Mouse (Mus musculus) ovary, postnatal 36 days (tissue): ENCODE results near the gene Brf1.
A peak's percentile ranks its signal among the peaks of the same experiment; 100 is the strongest.

ENCODE experiments used
- DNase-seq: peaks from one replicate; pipeline ENCODE4 v3.0.0; 2022; ENCODE audit warnings: low spot score, mixed read lengths

Gene Brf1

DNA sequence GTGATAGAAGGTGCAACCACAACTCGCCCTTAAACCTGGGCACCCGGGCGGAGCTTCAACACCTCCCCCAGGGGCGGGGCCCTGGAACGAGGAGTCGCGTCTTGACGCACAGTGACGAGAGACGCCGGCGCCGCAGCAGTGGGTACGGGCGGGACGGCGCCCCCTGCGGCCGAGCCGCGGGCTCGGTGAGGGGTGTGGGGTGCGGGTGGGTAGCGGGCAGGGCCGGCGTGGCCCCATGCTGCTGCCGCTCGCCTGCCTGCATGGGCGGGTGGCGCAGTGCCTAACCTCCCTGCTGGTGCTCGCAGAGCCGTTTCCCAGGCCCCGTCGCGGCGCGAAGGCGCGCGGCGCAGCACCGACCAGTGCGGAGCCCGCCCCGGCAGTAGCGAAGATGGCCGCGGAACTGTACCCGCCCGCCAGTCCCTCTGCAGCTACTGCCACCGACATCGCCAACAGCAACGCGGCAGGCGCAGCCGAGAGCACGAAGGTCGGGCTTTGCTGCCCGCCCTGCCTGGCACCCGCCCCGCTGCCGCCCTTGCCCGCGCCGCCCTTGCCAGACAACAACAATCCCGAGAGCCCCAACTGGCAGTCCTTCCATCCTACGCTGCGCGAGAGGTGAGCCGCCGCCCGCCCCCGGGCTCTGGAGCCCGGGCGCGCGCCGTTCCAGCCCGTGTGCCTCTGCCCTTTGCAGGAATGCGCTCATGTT is 24.0 kb downstream of the Brf1 start, which contains the start of gene Btbd6:
Btbd6 (plus strand) TSS at position 112 of the 703 bp plus-strand sequence.
- DNase-seq = peak; percentile 88

DNA sequence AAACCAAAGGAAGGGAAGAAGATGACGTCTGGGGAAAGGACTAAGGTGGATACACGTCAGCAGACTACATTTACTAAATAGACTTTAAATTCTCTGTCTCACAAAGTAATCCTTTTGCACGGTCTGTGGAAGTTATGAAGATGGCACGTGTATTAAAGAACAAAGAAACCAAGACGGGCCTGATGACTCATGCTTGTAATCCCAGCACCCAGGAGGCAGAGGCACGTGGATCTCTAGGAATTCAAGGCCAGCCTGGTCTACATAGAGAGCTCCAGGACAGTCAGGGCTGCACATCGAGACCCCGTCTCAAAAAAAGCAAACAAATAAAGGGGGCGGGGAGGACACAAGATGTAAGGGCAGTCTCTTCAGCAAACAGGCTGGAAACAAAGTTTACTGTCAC is 25.8 kb downstream of the Brf1 start:
- DNase-seq = no peak

DNA sequence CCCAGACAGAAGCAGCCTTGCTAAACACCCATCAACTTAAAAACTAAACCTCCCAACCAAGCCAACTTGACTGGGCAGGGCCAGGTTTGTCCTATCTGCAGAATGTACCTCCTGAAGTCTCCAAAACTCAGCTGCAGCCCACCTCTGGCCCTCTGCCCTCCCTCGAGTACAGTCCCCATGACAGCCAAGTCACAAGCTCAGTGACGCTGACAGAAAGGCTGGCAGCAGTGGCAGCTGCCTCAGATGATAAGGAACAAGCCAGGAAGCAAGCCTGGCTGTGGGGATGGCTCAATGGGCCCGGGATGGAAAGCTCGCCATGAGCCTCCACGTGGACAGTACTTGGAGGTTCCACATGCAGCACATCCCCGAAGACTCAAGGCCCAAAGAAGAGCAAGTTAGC is 30.9 kb downstream of the Brf1 start:
- DNase-seq = no peak

DNA sequence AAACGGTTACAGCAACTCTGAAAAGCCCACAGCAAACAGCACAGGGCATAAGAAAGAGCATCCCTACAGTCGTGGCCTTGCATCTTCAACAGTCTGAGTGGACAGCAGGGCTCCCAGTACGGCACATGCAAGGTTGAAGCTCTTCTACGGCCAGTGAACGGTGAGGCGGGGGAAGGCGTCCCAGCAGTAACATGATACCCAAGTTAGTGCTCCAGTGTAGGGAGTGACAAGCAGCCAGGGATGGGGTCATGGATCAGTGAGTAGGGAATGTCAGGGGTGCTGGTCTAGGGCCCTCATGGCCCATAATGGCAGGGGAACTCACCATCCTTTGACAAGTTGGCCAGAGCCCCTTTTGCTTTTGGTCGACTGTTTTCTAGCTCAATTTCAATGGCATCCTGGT is 31.6 kb downstream of the Brf1 start:
- DNase-seq = no peak

DNA sequence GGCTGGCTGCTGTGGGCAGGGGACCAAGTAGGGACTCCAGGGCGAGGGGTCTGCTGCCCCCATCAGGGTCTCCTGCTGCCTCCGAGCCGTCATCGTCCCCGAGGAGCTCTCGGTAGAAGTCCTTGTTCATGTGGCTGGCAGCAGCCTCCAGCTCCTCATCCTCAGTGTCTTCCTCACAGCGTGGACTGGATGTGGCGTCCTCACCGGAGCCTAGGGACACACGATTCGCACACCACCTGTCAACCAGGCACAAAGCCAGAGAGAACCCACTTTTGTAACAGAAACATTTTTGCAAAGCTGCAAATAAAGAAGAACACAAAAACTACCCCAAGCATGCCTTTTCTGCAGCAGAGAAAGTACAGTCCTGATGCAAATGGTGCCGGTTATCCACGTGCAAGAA is 34.7 kb downstream of the Brf1 start:
- DNase-seq = no peak

DNA sequence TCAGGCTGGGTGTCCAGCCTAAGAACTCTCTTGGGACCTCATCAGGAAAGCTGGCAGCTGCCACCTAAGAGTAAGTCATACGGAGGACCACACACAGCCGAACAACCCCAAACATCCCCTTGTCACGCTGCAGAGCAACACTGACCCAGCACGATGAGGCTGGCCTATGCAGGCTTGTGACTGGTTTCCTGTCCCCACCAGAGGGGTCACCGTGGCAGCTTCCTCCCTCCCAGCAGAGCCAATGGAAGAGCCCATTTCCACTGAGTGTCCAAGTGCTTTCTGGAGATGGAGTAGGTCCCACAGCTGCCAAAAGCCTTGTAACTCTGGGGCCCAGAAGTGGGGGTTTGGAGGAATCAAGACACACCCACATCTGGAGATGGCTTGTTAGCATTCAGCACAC is 38.6 kb downstream of the Brf1 start:
- no peak for DNase-seq

DNA sequence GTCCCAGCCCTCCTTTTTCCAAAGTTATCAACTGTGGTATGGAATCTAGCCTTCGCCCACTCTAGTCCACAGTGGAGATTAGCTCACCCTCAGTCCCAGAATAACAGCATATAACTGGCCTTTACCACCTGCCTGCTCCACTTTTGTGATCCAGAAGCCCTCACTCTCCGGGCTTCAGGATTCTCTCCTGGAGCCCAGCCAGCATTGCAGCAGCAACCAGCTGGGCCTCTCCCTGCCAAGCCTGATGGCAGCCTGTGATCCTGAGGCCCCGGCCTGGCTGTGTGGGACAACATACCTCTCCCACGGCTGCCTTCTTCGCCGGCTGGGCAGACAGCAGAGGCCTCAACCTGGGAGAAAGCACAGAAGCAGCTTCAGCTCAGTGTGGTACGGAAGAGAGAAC is 39.1 kb downstream of the Brf1 start:
- no peak for DNase-seq

DNA sequence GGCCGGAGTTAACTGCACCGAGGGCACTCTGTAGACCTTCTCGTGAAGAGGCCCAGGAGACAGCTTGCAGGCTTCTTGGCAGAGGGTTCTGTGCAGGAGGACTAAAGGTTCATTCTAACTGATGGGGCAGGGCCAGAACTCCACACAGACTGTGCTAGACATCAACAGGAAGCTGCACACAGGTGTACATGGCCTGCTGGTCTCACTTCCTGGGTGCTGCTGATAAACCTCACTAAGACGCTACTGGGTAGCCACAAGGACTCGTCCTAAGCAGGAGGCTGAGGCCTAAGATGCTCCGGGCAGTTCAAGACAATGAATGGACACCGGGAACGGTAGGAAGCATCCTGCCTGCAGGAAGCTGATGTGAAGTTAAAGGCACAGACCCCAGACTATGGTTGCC is 41.1 kb downstream of the Brf1 start:
- DNase-seq = no peak

DNA sequence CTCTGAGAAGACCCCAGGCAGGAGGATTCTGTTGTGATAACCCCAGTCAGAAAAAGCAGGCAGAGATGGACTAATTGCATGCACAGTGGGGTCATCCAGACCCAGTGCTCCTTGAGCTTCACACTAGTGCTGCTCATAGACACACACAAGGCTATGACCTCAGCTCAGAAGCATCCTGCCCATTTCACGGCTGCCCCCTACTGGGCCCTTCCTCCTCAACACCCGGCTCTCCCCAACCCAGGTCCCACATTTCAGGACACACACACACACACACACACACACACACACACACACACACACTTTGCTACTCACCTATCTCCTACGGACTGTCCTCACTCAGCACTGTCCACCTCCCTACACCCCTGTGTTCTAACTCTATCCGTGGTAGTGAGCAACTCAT is 42.2 kb downstream of the Brf1 start:
- DNase-seq = peak; percentile 56

DNA sequence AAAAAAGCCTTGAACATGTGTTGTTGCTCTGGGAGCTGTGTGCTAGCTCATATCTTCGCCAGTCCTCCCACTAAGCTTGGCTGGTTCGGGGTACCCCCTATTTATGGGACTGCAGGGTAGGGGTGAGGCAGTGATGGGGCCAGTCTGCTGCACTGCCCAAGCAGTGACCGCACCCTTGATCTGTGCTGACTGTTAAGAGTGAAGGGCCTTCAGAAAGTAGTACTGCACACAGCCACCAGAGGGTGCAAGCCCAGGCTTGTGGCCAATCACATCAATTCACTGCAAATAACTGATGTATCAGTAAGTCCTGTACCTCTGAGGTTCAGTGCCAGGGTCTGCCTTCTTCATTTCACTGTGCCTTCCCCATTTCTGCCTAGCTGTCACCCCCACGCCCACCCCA is 44.7 kb downstream of the Brf1 start:
- peak; percentile 65 for DNase-seq

DNA sequence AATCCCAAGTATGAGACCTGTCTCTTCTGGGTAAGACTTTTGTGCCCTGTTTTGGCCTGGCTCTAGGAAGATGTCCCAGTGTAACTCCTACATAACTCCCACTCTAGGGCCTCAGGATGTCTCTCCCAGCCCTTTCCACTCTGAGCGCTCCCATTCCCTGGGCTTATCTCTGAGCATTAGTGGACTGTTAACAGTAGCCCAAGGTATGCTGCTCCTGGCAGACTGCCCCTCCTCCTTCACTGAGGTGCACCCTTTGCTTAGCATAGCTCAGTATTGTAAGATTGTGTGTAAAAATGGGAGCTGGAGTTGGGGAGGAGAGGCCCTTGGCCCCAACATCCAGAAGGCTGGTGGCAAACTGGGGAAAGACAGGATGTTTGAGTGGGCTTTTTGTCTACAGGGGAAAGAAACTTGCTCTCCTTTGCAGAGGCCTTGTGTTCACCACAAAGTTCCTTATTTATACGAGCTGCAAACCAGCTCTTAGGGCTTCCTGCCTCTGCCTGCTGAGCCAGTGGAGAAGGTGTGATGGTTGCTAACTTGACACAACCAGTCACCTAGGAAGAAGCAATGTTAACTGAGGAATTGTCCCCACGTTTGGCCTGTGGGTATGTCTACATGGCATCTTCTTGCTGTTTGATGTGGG is 47.5 kb downstream of the Brf1 start:
- DNase-seq = no peak

DNA sequence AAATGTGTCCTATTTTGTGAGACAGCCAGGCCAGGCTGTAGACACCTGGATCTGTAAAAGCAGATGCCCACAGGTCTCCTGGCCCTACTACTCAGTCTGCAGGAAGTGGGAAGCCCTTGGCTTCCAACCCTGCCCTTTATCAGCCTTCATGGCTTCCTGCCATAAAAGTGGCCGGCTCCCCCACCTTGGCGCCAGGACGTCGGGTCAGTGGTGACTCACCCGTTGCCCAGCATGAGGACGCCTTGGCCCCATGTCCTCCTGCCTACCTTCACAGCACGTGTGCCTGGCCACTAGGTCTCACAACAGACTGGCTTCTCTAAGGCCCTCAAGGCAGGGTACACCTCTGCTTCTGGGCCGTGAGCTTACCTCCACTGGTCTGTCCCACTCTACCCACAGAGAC is 48.1 kb downstream of the Brf1 start:
- DNase-seq = peak; percentile 70

DNA sequence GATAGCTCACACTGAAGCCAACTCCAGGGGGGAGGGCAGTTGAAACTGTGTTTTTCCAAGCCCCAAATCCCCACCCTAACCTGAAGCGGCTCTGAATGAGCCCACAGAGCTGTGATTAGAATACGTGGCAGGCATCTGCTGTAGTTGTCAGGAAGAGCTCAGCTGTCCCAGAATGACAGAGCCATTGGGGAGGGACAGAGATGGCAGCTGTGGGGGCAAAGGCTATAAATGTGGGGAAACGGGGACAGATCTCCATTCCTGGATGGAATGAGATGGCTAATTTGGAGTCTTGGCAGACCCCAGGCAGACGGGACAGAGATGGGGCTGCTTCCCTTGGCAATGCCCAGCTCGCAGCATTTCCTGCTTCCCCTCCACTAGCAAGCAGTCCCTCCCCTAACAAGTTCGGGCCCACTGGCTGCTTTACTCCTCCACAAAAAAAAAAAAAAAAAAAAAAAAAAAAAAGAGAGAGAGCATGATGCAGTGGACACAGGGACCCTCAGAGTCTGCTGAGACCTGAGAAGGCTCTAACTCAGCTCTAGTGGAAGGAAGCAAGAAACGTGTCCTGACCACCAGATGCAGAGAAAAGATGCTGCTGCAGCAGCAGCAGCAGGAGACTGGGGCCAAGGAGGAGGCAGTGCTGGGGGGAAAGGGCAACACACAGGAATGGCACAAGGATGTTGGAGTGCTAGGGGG is 49.2 kb downstream of the Brf1 start:
- no peak for DNase-seq

DNA sequence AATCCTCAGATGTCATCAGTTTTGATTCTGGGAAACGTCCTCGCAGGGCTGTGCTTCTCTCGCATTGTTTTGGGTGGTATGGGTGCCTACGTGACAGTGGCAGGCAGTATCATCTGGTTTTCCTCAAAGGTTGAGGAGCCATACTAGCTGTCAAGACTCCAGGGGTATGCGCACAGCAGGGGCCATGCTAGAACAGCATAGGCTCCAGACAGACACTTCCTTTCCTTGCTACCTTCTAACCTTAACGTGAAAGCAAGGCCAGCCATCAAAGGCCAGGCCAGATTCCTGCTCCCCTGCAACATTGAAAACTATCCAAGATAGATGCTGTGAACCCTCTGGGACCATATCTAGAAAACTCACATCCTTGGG is 49.8 kb downstream of the Brf1 start:
- DNase-seq = no peak

DNA sequence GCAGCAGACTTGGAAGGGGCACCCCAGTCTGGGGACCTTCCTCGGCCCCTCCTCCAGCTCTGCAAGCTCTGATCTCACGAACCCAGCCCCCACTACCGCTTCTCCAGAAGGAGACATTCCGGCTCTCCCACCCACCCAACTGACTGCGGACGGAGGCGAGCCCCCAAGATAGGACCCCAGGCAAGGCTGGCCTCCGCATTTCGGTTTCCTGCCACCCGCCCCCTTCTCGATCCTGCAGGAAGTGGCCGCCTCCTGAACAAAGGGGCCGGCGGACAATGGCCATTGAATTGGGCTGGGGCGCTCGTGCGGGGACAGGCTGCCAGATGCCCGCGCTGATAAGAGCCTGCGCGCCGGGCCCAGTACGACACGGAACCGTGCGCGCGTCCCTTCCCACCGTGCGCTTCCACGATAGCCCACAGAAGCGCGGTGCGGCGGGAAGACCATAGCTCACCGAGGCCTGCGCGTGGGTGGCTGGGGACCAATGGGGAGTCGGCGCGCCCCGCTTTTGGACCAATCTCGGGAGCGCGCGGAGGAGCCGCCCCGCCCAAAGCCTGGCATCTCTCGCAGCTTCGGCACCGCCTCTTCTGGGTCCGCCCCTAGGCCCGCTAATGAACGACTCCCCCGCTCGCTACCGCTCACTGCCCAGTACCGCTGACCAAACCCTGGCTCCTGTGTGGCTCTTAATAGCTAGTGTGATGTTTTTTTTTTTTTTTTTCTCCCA is 50.3 kb downstream of the Brf1 start:
- peak; percentile 88 for DNase-seq

DNA sequence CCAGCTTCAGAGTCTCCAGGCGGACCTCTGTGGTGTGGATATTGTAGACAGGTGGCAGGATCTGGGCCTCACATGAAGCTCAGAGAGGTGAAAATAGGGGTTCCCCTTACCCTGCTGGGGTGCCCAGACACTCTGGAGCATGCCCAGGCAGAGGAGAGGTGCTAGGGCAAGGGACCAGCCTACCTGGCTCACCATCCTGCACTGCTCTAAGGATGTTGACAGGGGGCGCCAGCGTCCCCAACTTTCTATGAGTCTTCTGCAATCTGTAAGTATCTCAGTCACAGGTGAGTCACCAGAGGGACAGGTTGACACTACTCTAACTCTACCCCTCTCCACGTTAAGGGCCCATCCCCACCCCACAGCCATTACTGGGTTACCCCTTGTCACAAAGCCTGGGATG is 53.2 kb downstream of the Brf1 start:
- DNase-seq = no peak

DNA sequence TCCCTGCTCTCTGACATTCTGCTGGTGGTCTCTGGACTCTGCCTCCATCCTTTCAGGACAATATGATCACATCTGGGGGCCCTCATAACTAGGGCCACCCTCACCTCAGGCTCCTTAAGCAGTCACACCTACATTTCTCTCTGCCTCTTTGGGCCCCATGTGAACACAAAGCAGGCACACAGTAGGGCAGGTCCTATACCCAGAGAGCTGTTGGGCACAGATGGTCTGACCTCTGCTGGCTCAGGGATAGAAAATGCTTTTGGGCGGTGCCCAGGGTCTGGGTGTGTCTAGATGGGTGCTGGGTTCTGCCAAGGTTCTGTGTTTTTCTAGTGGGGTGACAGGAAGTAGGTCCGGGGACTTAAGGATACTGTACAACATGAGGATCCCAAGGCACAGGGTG is 56.8 kb downstream of the Brf1 start:
- DNase-seq = no peak

DNA sequence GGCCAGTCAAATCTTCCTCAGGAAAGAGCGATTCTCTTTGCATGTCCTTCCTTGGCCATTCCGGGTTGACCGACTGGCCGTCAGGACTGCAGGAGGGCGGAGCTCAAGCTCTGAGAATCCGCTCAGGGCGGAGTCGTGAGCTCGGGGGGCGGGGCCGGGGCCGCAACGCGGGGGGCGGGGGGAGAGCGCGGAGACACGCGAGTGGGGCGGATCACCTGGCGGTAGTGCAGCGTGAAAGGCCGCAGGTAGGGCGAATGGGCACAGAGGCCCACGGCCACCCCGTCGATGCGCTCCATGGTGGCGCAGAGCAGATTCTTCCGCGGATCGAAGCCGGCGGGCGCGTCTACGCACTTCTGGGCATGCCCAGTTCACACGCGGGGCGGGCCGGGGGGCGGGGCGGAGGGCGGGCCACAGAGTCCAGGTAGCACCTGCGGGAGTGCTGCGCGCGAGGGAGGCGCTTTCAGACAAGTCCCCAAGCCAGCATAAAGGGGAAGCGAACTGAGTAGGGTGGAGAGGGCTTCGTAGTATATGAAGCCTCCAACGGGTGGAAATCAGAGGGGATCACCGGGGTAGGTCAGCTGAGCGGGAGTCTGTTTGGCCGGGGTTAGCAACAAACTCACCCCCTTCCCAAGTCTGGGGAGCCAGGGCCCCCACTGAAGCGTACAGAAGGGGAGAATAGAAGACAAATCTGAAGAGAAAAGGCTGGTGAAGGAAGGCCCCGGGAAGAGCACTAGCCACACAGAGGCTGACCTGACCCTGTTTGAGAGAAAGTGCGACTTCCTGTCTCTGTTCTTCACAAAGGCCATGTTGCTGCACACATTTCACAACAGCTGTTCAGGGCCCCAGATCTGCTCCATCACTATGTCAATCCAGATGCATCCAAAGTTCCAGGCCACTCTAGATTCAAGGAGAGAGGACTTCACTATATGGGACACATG is 58.5 kb downstream of the Brf1 start, which contains the start of gene Nudt14:
Nudt14 (minus strand) TSS at position 349 of the 938 bp plus-strand sequence.
- peak; percentile 80 for DNase-seq

DNA sequence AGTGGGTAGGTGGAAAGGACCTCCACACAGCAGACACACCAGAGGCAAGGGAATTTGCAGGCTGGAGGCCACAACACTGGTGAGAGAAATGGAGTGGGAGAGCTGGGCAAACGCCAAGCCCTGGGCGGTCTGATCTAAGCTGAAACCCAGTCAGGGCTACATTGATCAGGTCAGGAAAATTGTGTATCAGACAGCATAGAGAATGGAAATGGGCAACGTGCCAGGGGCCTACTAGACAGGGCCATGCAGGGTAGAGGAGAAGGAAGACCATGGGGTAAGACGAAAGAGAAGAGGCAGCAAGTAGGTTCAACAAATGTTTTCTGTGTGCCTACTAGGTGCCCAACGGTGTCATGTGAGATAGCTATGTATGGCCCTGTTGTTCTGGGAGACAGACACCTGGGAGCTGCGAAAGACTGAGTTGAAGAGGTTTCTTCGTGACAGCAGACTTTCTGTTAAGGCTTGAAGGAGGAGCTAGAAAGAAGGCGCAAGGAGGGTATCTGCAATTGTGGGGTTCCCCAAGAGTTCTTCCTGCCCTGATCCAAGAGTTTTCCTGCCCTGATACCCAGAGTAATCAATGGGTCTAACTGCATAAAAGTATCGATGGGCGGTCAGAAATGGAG is 59.2 kb downstream of the Brf1 start:
- DNase-seq = peak; percentile 50

DNA sequence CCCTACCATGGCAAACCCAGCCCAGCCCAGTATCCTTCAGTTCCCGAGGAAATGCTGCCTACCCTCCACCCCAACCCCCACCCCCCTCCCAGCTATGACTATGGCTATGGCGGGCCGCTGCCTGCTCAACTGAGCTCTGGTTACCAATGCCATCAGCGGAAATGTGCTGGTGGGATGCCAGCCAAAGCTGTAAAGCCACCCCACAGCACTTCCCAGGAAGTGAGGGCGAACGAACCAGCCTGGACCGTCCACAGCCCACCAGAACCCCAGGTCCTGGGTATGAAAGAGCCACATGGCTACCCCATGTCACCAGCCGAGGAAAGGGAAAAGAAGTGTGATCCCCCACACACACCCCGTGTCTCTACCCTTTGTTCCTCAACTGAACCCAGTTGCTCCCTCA is 59.8 kb downstream of the Brf1 start:
- no peak for DNase-seq

DNA sequence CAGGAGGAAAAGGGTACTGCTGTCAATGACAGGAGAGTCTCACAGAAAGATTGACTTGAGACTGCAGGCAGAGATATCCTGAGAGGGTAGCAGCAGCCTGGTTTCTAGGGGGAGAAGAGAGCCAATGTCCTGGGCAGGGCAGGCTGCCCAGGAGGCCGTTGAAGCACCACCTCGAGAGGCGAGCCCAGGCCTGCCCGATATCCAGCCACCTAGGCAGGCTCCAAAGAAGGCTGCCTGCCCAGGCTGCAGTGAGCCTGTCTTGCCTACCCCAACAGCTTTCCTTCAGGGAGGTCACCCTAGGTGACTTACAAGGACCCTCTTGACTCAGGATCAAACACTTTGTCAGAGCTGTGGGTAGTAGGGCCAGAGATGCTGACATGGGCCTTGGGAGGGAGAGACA is 60.3 kb downstream of the Brf1 start:
- DNase-seq = no peak
